Mouse (Mus musculus): ENCODE data around the gene Usp1.
"Not testable (repeated sequence)": the region's sequence is repeated elsewhere in the genome, so short reads cannot be mapped to it uniquely, and the experiment has no call there.

Usp1 gene

DNA sequence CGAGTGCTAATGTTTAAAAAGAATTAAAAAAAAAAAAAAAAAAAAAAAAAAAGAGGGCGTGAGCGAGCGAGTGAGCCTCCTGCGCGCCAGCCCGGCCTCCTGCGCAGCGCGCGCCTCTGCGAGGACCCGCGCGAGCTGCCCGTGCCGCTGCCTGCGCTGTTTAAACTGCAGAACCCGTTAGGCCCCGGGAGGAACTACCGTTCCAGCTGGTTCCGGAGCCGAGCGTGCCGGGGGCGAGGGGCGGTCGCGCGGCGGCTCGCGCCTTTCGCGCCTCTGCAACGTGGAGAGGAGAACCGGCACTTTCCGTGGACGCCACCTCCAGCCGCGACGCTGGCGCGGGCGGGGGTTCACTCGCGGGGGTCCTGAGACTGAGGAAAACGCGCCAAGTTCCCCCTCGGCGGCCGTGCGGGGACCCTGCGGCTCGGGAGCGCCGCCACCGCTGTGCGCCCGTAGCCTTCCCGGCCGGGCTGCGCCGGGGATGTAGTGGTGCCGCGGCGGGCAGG is at the start of gene Usp1:
Gene Usp1, plus strand, starts transcription at position 243 of the 503 bp plus-strand sequence.
- no peak for DNase-seq (ENCODE audit: low read depth, low spot score)

DNA sequence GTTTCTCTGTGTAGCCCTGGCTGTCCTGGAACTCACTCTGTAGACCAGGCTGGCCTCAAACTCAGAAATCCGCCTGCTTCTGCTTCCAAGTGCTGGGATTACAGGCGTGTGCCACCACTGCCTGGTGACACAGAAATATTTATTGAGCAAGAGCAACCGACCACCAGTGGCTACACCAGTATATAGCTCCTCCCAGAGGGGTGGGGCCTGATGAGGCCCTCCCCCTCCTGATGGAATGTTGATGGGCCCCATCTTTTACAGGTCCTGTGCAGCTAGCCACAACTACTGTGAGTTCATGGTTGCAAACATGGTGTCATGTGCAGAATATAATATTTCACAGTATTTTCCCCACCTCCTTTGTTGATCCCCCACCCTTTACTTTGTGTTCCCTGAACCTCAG is 40.9 kb upstream of the Usp1 start:
- DNase-seq (ENCODE audit: low read depth, low spot score): no peak

DNA sequence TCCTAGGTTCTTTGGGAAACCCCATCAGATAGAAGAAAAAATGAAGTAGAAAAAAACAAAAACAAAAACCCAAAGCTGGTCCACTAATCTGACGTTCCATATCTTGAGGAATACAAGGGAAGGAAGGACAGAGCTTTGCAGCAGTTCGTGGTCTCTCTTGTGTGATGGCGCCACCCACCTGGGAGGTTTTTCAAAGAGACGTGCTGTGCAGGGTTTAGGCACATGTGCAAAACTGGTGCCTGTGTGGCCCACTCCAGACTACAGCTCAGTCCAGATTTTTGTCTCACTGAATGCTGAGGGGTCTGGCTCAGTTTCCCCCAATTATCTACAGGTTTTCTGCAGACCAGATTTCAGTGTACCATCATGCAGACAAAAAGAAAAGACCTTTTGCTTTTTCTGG is 37.2 kb upstream of the Usp1 start:
- DNase-seq (ENCODE audit: low read depth, low spot score): no peak

DNA sequence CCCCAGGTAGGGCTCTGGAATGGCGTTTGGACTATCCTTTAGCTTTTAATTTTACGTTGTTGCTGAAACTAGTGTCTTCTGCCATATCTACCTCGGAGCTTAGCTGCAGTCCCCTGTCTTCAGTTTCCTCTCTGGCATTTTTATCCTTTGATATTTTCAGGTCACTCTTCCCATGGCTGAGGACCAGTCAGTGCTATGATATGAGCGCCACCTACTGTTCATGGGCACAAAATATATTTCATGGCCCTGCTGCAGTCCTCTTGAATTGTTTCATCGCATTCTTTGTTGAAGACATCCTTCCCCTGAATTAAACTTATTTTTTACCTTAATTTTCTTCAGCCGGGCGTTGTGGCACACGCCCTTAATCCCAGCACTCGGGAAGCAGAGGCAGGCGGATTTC is 36.5 kb upstream of the Usp1 start:
- peak; percentile 79 for DNase-seq (ENCODE audit: low read depth, low spot score)

DNA sequence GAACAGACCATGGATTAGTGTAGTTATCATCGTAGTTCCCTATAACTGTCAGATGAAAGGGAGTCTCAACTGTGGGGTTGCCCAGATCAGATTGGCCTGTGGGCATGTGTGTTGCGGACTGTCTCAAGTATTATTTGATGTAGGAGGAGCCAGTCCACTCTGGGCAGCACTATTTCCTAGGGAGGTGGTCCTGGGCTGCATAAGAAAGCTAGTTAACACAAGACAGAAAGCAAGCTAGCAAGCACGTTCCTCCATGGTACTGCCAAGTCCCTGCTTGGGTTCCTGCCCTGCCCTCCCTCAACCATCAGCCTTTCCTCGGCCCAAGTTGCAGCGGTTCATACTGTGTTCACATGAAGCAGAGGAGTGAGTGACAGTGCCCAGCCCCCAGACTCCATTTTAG is 13.4 kb upstream of the Usp1 start:
- no peak for DNase-seq (ENCODE audit: low read depth, low spot score)

DNA sequence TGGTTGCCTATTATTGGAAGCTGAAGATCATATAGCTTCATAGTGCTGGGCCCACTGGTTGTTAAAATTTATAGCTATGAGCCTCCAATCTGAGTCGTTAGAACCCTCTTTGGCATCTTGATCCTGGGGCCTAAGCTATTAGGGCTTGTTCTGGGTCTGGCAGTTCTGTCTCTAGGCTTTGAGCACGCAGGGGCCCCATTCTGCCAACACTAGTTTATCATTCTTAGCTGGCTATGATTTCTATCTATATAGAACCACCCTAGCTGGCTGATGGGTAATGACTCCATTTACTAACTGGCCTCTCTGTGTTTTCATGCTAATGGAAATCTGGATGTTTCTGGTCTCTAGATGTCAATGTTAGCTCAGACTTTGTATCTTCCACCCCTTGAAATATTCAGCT is 5.9 kb upstream of the Usp1 start:
- no peak for DNase-seq (ENCODE audit: low read depth, low spot score)

DNA sequence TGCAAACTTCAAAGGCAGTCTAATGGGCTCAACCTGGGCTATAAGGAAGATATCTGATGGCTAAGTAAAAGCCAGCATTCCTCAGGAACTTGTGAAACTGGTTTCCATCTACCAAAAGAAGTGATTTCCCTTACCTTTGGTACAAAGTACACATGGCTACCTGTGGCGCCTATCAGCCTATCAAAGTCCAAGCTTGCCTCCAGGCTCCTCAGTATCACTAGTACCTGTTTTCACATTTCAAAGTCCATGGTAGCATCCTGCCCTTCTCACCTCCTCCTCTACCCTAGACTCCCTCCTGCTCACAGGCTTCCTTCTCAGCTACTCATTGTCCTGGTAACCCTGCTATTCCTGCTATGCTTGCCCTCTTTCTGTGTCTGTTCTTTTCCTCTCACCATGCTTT is 5.4 kb upstream of the Usp1 start:
- DNase-seq (ENCODE audit: low read depth, low spot score): no peak

DNA sequence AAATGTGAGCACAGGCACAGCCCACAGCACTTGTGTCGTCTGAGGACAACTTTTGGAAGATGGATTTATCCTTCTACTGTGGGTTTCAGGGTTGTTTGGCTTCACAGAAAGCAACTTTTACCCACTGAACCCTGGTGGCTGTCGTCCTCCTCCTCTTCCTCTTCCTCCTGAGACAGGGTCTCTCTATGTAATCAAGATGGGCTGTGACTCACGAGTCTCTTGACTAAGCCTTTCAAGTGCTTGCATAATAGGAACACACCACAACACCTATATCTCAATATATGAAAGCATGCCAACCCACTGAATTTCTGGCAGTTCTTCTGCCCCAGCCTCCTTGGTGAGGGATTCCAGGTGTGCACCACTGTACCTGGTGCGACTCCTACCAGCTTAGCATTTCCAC is 2.7 kb upstream of the Usp1 start:
- no peak for DNase-seq (ENCODE audit: low read depth, low spot score)

DNA sequence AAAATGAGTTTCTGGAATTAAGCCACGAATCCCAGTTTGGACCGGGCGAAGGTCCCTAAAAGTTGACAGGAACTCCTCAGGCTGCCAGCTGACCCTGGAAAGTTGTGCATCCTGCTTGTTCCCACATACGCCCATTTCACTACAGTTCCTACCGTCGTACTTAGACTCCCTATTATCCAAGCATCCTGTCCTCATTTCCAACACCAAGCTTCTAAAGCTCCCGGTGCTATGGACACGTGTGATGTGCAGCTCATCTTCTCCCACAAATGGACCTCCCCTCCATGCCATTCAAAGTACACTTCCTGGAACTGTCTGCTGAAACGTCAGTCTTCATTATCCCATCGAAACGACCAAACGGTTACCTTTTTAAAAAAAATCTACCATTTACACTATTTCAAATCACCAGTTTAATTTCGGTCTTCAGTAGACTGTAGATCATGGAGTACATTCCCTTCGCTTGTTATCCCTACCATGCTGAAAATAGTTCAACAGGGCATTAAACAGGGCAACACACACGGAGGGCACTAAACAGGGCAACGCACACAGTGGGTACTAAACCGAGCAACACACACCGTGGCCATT is 1.5 kb upstream of the Usp1 start:
- DNase-seq (ENCODE audit: low read depth, low spot score): peak; percentile 30

DNA sequence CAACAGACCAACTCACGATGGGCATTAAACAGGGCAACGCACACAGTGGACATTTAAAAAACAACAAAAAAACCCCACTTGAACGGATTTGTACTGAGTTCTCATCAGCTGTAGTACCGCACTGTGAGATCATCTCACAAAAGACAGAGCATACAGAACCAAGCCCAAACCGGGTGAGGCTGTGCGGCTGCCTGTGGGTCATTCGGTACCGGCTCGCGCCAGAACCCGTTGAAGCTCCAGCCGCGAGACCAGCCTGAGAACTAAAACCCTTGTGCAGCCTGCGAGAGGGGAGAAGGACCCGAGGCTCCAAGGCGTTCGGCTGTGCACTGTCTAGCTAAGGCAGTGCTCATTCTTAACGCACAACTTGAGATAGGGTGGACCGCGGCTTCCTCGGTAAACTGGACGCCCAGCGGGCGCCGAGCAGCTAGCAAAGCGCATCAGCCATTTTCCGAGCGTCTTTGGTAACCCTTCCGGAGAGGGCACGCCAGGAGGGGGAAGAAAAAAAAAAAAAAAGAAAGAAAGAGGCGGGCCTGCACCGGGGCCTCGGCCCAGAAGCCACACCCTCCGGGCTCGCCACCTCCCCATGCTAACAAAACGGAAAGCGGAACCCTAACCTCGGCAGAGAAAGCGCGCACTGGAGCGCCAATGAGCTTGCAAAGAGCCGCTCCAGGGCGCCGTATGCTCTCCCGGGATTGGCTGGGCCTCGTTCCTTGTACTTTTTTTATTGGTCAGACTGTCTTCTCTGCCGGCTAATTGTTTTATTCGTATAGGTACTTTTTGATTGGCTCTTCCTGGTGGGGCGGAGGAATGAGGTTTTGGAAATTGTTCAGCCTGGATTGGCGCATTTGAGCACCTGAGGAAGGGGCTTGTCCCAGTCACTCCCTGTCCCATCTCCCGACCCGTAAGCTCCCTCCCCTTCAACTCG is 705 bp upstream of the Usp1 start:
- DNase-seq (ENCODE audit: low read depth, low spot score): peak; percentile 100

DNA sequence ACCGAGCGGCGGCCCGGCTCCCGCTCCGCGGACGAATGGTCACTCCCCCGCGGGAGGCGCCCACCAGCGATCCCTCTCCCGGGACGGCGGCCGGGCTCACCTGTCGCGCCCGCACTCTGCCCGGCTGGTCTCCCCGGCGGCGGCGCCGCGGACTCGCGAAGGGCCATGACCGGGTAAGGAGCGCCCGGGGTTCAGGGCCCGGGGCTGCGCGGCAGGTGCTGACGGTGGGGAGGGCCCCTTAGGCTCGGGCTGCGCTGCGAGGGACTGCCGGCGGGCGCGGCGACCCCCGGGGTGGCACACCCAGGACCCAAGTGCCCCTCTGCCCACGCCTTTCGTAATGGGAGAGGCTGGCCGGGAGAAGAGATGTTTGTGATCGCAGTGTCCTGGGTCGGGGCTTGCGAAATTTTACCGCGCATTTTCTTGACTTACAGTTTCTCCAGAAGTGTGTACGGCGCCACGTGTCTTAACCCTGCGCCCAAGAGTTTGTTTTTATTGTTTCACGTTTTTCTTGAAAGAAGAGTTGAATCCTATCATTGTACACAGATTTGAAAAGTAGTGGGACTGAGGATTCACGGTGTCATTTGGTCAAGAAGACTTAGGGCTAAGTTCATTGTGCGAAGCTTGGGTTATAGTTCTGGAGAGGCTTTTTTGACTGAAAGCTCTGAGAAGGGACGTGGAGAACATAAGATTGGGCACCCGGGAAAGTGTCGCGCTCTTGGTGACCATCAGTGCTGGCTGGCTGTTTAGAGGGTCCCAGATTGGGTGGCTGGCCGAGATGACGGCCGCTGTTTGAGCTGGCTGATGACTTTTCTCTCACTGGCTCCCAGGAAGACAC is 678 bp downstream of the Usp1 start:
- peak; percentile 20 for DNase-seq (ENCODE audit: low read depth, low spot score)

DNA sequence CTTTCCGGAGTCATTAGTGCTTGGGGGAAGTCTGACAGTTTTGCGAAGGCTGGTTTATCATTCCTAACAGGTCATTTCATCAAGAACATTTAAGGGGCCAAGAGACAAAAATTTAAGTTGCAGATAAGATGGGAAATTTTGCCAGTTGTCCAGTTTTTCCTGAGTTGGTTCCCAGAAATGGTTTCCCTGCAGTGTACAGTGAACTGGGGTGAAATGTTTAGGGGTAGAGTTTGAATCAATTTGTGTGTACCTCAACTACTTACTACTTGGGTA is 1.2 kb downstream of the Usp1 start:
- DNase-seq (ENCODE audit: low read depth, low spot score): no peak

DNA sequence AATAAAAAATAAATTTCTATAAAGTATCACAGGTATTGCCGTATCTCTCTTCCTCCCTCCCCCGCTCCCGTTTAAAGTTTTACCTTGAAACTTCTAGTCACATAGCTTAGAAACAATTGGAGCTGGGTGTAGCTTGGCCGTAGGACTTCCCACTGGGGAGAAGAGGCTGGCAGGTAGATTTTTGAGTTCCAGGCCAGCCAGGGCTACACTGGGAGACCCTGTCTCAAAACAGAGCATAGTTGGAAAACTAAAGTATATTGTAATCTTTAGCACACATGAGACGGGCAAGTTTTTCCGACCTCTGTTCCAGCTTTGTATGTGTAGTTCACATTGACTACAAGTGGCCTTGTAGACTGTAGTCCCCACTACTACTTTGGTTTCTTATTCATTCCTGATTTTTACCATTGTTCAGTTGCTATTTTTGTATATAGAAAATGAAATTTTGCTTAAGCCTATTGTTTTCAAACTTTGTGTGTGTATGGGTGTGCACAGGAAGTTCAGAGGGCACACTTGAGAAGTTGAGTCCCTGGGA is 1.7 kb downstream of the Usp1 start:
- DNase-seq (ENCODE audit: low read depth, low spot score): no peak

DNA sequence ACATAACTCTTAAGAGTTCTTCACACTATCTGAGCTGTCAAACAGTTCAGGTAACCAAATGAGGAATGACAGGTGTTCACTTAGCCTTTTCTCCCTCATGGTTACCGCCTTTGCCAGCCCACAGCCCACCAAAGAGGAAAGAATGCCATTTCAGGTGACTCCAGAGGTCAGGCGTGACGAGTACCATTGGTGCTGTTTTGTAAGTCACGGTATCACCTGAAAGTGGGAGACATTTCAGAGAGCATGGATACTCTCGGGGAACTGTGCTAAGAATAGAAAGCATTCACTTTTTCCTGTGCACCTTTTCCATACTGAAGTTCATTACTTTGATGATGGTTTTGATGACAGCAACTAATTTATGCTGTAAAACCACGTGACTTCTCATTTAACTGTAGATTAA is 12.4 kb downstream of the Usp1 start:
- no peak for DNase-seq (ENCODE audit: low read depth, low spot score)

DNA sequence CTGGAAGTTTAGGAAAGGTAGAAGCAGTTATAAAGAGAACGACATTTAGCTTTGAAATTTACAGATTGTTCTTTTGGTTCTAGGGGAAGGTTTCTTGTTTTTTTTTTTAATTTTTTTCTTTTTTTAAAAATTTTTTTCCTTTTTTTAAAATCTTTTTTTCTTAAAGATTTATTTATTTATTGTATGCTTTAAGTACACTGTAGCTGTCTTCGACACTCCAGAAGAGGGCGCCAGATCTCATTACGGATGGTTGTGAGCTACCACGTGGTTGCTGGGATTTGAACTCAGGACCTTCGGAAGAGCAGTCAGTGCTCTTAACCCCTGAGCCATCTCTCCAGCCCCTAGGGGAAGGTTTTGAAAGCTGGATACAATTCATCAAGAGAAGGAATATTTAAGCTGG is 14.6 kb downstream of the Usp1 start:
- not testable (repeated sequence) for DNase-seq (ENCODE audit: low read depth, low spot score)

DNA sequence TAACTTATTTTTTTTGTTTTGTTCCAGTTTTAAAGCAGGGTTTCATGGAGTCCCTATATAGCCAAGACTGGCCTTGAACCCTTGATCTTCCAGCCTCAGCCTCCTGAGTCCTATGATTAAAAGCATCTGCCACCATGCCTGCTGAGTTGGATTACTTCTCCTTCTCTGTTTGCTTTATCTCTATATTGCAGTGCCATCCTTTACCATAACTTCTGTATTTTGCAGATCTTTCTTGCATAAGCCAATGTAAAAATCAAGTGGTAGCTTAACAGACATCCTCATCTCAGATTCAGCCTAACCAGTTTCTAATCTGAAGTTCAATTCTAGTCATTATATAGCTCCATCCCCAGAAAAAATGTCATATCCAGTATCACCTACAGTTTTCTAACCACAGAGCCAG is 27.0 kb downstream of the Usp1 start:
- DNase-seq (ENCODE audit: low read depth, low spot score): no peak

DNA sequence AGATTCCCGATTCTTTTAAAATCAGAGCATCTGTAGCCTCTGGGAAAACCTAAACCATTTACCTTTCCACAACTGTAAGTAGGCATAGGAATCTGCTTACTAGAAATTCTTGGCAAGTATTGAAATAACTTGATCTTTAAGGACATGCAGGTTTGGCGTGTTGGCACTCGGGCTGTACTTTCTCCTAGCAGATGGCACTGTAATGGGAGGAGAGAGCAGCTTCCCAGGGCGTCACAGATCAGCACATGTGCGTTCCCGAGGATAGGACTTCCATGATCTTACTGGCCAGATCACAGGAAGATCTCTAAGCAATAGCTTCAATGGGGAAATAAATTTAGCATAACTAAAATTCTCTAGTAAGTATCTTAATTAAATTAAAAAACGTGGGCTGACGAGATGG is 32.4 kb downstream of the Usp1 start:
- no peak for DNase-seq (ENCODE audit: low read depth, low spot score)

DNA sequence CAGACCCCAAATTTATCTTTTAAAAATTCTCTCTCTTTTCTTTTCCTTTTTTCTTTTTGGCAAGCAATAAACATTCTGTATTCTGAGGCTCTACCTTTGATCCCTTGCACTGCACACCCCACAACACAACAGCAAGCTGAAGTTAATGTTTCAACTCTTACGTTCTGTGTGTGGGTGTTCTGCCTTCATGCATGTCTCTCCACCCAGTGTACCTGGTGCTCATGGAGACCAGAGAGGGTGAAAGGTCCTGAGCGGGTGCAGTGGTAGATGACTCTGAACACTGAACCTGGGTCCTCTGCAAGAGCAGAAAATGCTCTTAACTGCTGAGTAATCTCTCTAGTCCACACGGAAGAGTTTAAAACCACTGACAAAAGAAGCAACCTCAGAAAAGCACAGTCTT is 36.6 kb downstream of the Usp1 start:
- no peak for DNase-seq (ENCODE audit: low read depth, low spot score)

DNA sequence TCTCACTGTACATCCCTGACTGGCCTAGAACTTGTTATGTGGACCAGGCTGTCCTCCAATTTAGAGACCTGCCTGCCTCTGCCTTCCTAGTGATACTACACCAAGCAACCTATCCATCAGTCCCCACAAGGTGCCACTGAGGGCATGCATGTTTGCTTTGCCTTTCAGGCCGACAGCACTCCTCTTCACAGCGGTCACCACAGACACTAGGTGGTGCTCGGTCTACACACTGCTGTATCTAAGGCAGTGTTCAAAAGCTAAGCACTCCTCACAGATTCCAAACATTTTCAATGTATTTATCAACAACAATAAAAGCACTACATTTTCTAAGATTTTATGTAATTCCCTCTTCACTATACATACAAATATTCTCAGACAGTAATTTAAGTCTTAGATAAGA is 46.3 kb downstream of the Usp1 start:
- peak; percentile 36 for DNase-seq (ENCODE audit: low read depth, low spot score)

DNA sequence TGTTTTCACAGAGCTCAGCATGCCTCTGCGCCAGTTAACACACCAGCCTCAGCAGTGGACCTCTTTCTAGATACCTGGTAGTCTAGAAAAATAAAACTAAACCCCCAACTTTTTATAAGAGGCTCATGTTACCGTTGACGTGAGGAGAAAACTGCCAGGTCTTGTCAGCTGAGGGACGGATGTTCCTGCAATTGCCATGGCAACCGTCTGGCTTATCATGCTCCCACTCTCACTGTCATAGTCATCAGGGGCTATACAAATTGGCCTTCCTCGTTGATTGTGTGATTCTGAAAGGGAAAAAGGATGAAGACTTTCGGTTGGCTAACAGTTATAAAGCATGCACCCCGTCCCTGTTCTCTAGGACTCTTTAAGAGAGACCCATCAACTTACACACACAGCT is 52.1 kb downstream of the Usp1 start:
- DNase-seq (ENCODE audit: low read depth, low spot score): peak; percentile 61

DNA sequence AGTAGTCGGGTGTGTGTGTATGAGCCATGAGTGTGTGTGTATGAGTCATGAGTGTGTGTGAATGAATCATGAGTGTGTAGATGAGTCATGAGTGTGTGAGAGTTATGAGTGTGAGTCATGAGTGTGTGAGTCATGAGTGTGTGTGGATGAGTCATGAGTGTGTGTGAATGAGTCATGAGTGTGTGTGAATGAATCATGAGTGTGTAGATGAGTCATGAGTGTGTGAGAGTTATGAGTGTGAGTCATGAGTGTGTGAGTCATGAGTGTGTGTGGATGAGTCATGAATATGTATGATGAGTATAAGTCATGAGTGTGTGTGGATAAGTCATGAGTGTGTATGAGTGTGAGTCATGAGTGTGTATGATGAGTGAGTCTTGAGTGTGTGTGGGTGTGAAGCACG is 54.7 kb downstream of the Usp1 start:
- DNase-seq (ENCODE audit: low read depth, low spot score): not testable (repeated sequence)

DNA sequence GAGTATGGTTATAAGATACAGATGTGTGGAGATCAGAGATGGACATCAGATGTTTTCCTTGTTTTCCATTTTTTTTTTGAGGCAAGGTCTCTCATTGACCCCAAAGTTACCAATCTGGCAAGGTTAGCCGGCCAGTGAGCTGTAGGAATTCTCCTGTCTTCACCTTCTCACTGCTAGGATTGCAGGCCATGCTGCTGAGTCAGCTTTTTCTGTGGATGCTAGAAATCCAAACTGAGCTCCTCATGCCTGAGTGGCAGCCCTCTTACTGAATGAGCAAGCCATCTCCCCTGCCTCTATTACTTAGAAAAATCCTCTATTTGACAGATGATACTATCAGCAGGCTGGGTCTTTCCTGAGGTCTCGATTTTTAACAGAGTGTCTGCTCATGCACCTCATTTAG is 55.1 kb downstream of the Usp1 start:
- DNase-seq (ENCODE audit: low read depth, low spot score): no peak
